Mouse (Mus musculus) forebrain, embryonic 16.5 days (tissue): Measurements from ENCODE around the gene Vps37b. TPM values are rescaled to one million over a fixed set of nuclear protein-coding genes. Genes with fewer than 3 reads are reported as not detected.

ENCODE experiments used
- ATAC-seq: fragments of 200-750 bp; cut with Nextera tagmentation; 2 replicates; pipeline ENCODE4 v1.8.0; 2017; ENCODE audit warnings: mild to moderate bottlenecking, moderate library complexity
- H3K27ac ChIP-seq: fragments of 300-500 bp; sonication (generic); 2 replicates; pipeline ENCODE4 v1.5.1; 2014; ENCODE audit warnings: low read length, control low read depth
- H3K27me3 ChIP-seq: fragments of 300-500 bp; sonication (generic); replicated peaks from 2 replicates; pipeline ENCODE4 v1.6.1; 2014; ENCODE audit warnings: low read length; ENCODE audit not compliant: control insufficient read depth, insufficient read depth
- H3K36me3 ChIP-seq: fragments of 300-500 bp; sonication (generic); 2 replicates; pipeline ENCODE4 v1.6.1; 2014; ENCODE audit not compliant: control insufficient read depth, insufficient read depth
- H3K4me1 ChIP-seq: fragments of 300-500 bp; sonication (generic); replicated peaks from 2 replicates; pipeline ENCODE4 v1.6.1; 2014; ENCODE audit warnings: low read length; ENCODE audit not compliant: control insufficient read depth, insufficient read depth
- H3K4me2 ChIP-seq: fragments of 300-500 bp; sonication (generic); 2 replicates; pipeline ENCODE4 v1.6.1; 2014; ENCODE audit warnings: mild to moderate bottlenecking, low read length, control low read depth
- H3K4me3 ChIP-seq: fragments of 300-500 bp; sonication (generic); replicated peaks from 2 replicates; pipeline ENCODE4 v1.5.1; 2014; ENCODE audit warnings: mild to moderate bottlenecking, low read length, control low read depth
- H3K9ac ChIP-seq: fragments of 300-500 bp; sonication (generic); replicated peaks from 2 replicates; pipeline ENCODE4 v1.6.1; 2014; ENCODE audit warnings: low read depth, low read length, control low read depth
- H3K9me3 ChIP-seq: fragments of 300-500 bp; sonication (generic); 2 replicates; pipeline ENCODE4 v1.6.1; 2016; ENCODE audit warnings: low read length; ENCODE audit not compliant: control insufficient read depth
- WGBS: fragments of 180-500 bp; shearing (Covaris S2); extraction: QIAGEN DNeasy Blood & Tissue Kit; methylation state at CpG from one replicate; pipeline ENCODE4 v1.1.7; 2014; 5-methylcytosine and 5-hydroxymethylcytosine counted together
- polyA plus RNA-seq: library from polyadenylated mRNA; unstranded; fragments of >200 nt; fragmentation: Nextera tagmentation; extraction: Ambion mirVana; gene quantifications from 2 replicates; pipeline ENCODE4 v1.2.1, GENCODE M21; 2015

Vps37b gene
- polyA plus RNA-seq, 1 experiment from 2014 or later: 104 TPM

DNA sequence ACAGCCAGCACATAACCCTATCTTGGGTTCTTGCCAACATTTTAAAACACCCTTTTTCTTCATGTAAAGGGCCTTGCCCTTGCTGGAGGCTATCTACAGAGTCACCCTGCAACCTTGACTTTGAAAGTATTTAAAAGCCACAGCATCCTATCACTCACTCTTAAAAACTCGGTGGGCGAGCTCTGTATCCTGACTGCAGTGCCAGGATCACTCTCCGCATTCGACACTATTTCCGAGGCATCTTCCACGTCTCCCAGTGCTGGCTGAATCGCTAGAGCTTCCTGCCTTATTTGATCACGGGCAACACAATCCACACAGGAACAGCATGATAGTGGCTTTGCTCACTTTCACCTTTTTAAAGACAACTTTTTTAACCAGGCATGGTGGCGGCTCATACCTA is 14.1 kb downstream of the Vps37b start:
- H3K9me3 ChIP-seq: no peaks in the 10 kb centered on the region
- no peaks in the 10 kb centered on the region for H3K36me3 ChIP-seq
- H3K27ac ChIP-seq: no peak overlapping the region
- 70% methylated on average over 9 of the region's 9 CpGs for WGBS
- no peak for ATAC-seq
- H3K9ac ChIP-seq: no peak overlapping the region
- no peak overlapping the region for H3K4me2 ChIP-seq
- H3K27me3 ChIP-seq: no peaks in the 10 kb centered on the region
- peaks cover 54% of the 10 kb centered on the region for H3K4me1 ChIP-seq
- H3K4me3 ChIP-seq: no peak overlapping the region

DNA sequence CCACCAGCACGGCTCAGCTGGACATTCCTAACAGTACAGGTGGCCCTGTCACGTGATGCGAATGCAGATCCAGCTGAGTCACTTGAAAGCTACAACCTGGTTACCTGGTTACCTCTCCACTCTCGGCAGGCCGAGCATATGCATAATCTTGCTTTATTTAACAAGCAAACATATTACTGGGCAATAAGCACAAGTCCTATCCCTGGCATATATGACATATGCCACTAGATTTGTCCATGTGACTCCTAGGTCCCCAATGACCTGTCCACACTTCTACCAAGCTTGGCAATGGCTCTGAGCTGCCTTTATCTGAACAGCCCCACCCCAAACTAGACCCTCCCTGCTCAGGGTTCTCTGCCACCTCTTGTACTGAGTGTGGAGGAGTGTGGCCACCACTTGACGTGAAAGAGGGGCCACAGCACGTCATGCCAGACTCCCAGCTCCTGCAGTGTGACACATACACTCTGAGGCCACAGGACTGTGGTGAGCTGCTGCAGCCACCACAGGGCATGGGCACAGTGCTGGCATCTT is 15.7 kb downstream of the Vps37b start:
- 89% methylated on average over 7 of the region's 7 CpGs for WGBS
- peaks cover 70% of the 10 kb centered on the region for H3K4me1 ChIP-seq
- H3K4me2 ChIP-seq: no peak overlapping the region
- no peaks in the 10 kb centered on the region for H3K9me3 ChIP-seq
- H3K27me3 ChIP-seq: no peaks in the 10 kb centered on the region
- no peaks in the 10 kb centered on the region for H3K36me3 ChIP-seq
- H3K27ac ChIP-seq: no peak overlapping the region
- no peak overlapping the region for H3K9ac ChIP-seq
- no peak overlapping the region for H3K4me3 ChIP-seq
- ATAC-seq: no peak

DNA sequence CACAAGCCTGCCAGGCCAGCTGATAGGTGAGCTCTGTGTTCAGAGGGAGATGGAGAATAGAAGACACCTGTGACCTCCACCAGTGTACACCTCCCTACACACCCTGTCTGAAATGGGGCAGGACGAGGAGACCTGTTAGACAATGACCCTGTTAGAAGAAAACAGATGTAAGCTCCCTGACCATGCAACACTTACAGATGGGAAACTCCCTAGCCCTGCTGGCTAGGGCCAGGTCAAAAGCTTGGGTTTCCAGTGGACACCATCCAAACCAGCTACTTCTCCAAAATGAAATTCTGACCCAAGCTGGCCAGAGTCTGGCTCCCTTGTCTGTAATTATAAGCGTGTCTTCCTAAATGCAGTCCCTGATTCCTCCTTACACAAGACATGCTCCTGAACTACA is 16.3 kb downstream of the Vps37b start:
- Histone ChIP-seq H3K4me3 (no peak overlapping the region), H3K4me1 (peaks cover 76% of the 10 kb centered on the region), H3K9ac (no peak overlapping the region), H3K9me3 (no peaks in the 10 kb centered on the region), H3K27ac (no peak overlapping the region), H3K36me3 (no peaks in the 10 kb centered on the region), H3K4me2 (no peak overlapping the region), H3K27me3 (no peaks in the 10 kb centered on the region)
- 75% methylated on average over 2 of the region's 2 CpGs for WGBS
- ATAC-seq: no peak

DNA sequence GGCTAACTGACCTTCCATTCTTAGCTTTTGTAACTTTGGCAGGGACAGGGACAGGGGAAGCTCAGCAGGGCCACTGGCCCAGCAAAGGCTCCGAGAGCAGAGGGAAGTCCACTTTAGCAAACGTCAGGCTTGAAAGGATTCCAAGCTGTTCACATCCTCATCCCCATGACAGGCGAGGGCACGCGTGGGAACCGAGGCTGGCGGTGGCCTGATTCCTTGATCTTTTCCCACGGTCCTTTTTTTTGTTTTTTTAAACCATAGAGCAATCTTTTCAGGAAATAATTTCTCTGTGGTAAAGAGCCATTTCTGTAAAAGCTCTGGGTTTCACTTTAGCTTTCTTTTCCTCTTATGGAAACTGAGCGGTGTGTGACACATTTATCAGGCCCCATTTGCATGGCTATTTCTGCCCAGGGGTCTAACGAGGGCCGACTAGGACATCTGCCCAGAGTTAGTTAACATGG is 17.2 kb downstream of the Vps37b start:
- WGBS: 8% methylated on average over 11 of the region's 11 CpGs
- Histone ChIP-seq H3K27me3 (no peaks in the 10 kb centered on the region), H3K4me2 (no peak overlapping the region), H3K36me3 (no peaks in the 10 kb centered on the region; the same call in 1 of the 2 replicates), H3K4me3 (no peak overlapping the region), H3K27ac (no peak overlapping the region), H3K4me1 (peaks cover 72% of the 10 kb centered on the region), H3K9ac (no peak overlapping the region; the same call in 1 of the 2 replicates), H3K9me3 (no peaks in the 10 kb centered on the region)
- no peak for ATAC-seq

DNA sequence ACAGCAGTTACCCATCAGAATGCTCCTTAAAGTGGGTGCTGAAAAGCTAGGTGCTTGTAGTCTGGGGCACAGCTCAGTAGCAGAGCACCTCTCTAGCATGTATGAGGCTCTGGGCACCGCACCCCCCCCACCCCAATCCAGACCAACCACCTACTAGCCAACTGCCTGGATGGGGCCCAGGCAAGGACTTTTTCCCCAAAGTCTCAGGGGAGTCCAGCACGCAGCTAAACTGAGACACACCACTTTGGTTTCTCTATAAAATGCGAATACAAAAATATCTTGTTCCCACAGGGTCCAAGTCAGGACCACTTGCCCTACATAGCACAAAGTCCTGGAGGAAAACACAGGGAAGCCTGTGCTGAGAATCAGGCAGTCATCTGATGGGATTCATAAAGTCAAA is 17.9 kb downstream of the Vps37b start:
- ATAC-seq: no peak
- Histone ChIP-seq H3K9ac (no peak overlapping the region), H3K4me2 (no peak overlapping the region), H3K4me1 (peaks cover 66% of the 10 kb centered on the region), H3K9me3 (no peaks in the 10 kb centered on the region), H3K27ac (no peak overlapping the region), H3K27me3 (no peaks in the 10 kb centered on the region), H3K4me3 (no peak overlapping the region), H3K36me3 (peaks cover 4% of the 10 kb centered on the region)
- WGBS: 80% methylated on average over 3 of the region's 3 CpGs

DNA sequence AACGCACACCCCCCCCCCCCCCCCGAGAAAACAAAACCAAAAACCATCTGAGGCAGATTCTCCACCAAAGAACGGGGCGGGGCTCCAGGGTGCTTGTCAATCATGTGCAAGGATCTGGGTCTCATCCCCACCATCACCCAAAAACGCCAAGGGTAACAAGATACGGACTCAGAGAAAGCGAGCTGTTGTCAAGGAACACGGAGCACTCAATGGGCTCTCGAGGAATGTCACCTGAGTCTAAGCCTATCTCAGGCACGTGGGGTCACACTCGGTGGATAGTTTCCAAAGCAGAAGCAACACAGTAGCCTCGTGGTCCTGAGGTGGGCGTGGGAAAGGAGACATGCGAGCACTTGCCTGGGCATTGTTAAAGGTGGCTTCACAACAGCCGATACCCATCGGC is 18.3 kb downstream of the Vps37b start:
- Histone ChIP-seq H3K27ac (no peak overlapping the region), H3K4me1 (peaks cover 62% of the 10 kb centered on the region), H3K4me2 (no peak overlapping the region), H3K9me3 (no peaks in the 10 kb centered on the region), H3K9ac (no peak overlapping the region), H3K4me3 (no peak overlapping the region), H3K27me3 (no peaks in the 10 kb centered on the region), H3K36me3 (peaks cover 8% of the 10 kb centered on the region)
- no peak for ATAC-seq
- 82% methylated on average over 15 of the region's 16 CpGs for WGBS

DNA sequence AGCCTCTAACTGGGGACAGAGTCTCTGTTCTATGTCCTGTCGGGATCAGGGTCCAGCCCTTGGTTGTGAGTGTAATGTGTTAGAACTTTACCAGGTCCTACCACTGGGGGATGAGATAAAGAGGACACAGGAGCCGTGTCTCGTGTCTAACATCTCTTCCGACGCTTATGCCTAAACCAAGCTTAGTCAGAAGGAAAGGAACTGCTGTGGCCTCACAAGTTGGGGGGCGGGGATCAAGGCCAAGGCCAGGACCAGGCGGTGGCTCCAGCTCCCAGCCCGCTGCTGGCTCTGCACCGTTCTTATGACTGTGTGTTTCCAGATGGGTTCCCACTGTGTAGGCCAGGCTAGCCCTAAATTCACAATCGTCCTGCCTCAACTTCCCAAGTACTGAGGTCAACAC is 19.2 kb downstream of the Vps37b start:
- Histone ChIP-seq H3K9me3 (no peaks in the 10 kb centered on the region), H3K4me1 (peaks cover 56% of the 10 kb centered on the region), H3K4me2 (no peak overlapping the region), H3K9ac (no peak overlapping the region), H3K27me3 (no peaks in the 10 kb centered on the region), H3K27ac (peak overlapping the region; percentile 81; the same call in 1 of the 2 replicates), H3K4me3 (no peak overlapping the region), H3K36me3 (peaks cover 17% of the 10 kb centered on the region)
- 82% methylated on average over 10 of the region's 10 CpGs for WGBS
- ATAC-seq: no peak

DNA sequence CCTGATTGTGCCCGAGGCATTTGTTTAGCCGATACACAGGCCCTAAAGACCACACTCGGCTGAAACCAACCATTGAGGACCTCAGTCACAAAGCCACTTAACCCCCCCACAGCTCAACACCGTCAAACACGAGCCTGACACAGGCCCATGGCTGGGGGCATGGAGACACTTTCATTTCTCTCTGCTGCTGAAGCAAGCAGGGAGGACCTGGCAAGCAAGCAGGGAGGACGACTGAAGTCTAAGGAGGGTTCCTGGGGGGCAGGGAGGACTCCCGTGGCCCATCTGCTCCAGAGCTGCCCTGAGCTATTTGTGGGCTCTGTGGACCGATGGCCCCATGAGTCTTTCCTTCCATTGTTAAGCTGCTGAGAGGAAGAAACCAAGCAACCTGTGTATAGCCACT is 20.1 kb downstream of the Vps37b start:
- H3K36me3 ChIP-seq: peaks cover 26% of the 10 kb centered on the region
- ATAC-seq: no peak
- no peaks in the 10 kb centered on the region for H3K27me3 ChIP-seq
- no peak overlapping the region for H3K4me2 ChIP-seq
- no peak overlapping the region for H3K4me3 ChIP-seq
- H3K4me1 ChIP-seq: peaks cover 46% of the 10 kb centered on the region
- peak overlapping the region; percentile 49 for H3K9ac ChIP-seq
- 2% methylated on average over 8 of the region's 8 CpGs for WGBS
- peak overlapping the region; percentile 81 for H3K27ac ChIP-seq
- no peaks in the 10 kb centered on the region for H3K9me3 ChIP-seq

DNA sequence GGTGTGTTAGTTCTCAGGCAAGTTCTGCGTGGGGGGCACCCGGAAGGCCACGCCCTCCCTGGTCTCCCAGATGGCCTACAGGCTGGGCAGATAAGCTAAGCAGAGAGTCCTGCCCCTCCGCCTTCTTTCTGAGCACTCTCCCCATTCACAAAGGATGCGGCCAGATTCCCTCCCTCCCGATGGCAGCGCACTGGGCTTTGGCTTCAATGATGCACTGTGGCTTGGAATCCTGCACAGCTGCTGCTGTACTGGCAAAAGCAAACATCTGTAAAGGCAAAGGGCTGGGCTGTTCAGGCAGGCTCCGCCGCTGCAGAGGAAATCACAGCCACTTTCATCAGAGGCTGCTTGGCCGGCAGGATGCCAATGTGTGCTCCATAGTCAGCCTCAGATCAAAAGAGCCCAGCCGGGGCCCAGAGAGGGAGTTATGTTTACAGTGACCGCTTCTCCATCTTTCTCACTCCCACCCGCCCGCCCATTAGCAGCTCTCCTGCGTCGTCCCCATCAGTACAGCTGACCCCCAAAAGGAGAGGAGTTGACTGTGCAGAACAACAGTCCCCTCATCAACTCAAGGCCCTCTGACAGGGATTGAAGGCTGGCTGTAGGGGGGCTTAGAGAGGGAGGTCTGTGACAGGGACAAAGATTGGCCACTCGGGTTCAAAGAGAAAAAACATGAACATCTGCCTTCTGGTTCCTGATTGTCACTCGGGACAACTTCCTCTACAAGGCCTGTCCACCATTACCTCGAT is 21.0 kb downstream of the Vps37b start:
- Histone ChIP-seq H3K36me3 (peaks cover 29% of the 10 kb centered on the region), H3K27ac (peak overlapping the region; percentile 81), H3K4me1 (peaks cover 42% of the 10 kb centered on the region)

More for the DNA sequence above, 21.0 kb downstream of the Vps37b start:
- H3K9ac ChIP-seq: peak overlapping the region; percentile 47; the same call in 1 of the 2 replicates
- no peaks in the 10 kb centered on the region for H3K27me3 ChIP-seq
- ATAC-seq: peak; percentile 51
- H3K9me3 ChIP-seq: no peaks in the 10 kb centered on the region
- 9% methylated on average over 19 of the region's 19 CpGs for WGBS
- no peak overlapping the region for H3K4me3 ChIP-seq
- H3K4me2 ChIP-seq: peak overlapping the region; percentile 41
